Mouse (Mus musculus): ENCODE data around the gene Ptx4. TPM values are rescaled to one million over a fixed set of nuclear protein-coding genes. Genes with fewer than 3 reads are reported as not detected.

Ptx4 gene
- polyA plus RNA-seq, 1 experiment from 2014 or later: not detected

GRCm38 (mm10) chr17:25169706-25170105, 49.1 kb downstream of the Ptx4 start:
- 93% methylated on average over 2 of the region's 2 CpGs for WGBS
- Histone ChIP-seq H3K9ac (no peak overlapping the region), H3K9me3 (no peaks in the 10 kb centered on the region), H3K27ac (no peak overlapping the region), H3K36me3 (replicated peaks) (no peaks in the 10 kb centered on the region), H3K4me3 (no peak overlapping the region), H3K4me1 (no peaks in the 10 kb centered on the region), H3K27me3 (replicated peaks) (no peaks in the 10 kb centered on the region), H3K4me2 (no peak overlapping the region)
- ATAC-seq (replicated peaks): no peak

DNA sequence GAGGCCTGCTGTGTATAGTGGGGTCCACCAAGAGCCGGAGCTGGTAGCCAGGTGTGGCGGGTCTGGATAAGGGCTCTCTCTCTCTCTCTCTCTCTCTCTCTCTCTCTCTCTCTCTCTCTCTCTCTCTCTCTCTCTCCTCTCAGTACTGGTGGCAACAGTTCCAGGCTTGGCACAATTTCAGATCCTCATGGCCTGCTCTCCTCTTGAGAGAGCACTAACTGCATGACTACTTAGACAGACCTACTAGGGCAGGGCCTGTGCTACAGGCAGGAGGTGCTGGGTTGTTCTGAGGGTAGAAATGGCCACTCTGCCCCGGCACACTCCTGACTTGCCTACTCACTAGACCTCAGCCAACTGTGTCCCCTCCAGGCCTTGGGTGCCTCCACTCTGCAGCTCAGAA, 52.0 kb downstream of the Ptx4 start:
- Histone ChIP-seq H3K27ac (no peak overlapping the region), H3K9me3 (no peaks in the 10 kb centered on the region), H3K4me1 (no peaks in the 10 kb centered on the region), H3K4me2 (no peak overlapping the region), H3K36me3 (replicated peaks) (no peaks in the 10 kb centered on the region), H3K4me3 (no peak overlapping the region), H3K9ac (no peak overlapping the region), H3K27me3 (replicated peaks) (no peaks in the 10 kb centered on the region)
- 92% methylated on average over 3 of the region's 3 CpGs for WGBS
- no peak for ATAC-seq (replicated peaks)

Other genes with a start within 250 kb of the Ptx4 start
- gene Nubp2, start 234.4 kb upstream of the Ptx4 start, polyA plus RNA-seq (2015; fragmentation: Nextera tagmentation; extraction: Ambion mirVana): 61.2 and 65.7 TPM in 2 replicates
- 94.1 and 97.2 TPM in 2 replicates for gene Spsb3, start 234.1 kb upstream of the Ptx4 start, polyA plus RNA-seq (2015; fragmentation: Nextera tagmentation; extraction: Ambion mirVana)
- gene Eme2, start 225.7 kb upstream of the Ptx4 start, polyA plus RNA-seq (2015; fragmentation: Nextera tagmentation; extraction: Ambion mirVana): 31.5 and 33.4 TPM in 2 replicates
- 73.1 and 78.9 TPM in 2 replicates for gene Mrps34, start 225.6 kb upstream of the Ptx4 start, polyA plus RNA-seq (2015; fragmentation: Nextera tagmentation; extraction: Ambion mirVana)
- 79.7 and 82.3 TPM in 2 replicates for gene Nme3, start 224.3 kb upstream of the Ptx4 start, polyA plus RNA-seq (2015; fragmentation: Nextera tagmentation; extraction: Ambion mirVana)
- 99.5 and 112 TPM in 2 replicates for gene Mapk8ip3, start 183.8 kb upstream of the Ptx4 start, polyA plus RNA-seq (2015; fragmentation: Nextera tagmentation; extraction: Ambion mirVana)
- gene Jpt2, start 160.1 kb upstream of the Ptx4 start, polyA plus RNA-seq (2015; fragmentation: Nextera tagmentation; extraction: Ambion mirVana): 102 and 103 TPM in 2 replicates
- 6.3 and 7.1 TPM in 2 replicates for gene Cramp1l, start 105.0 kb upstream of the Ptx4 start, polyA plus RNA-seq (2015; fragmentation: Nextera tagmentation; extraction: Ambion mirVana)
- gene Ift140, start 104.7 kb upstream of the Ptx4 start, polyA plus RNA-seq (2015; fragmentation: Nextera tagmentation; extraction: Ambion mirVana): 20.0 and 22.5 TPM in 2 replicates
- gene Tmem204, start 37.2 kb upstream of the Ptx4 start, polyA plus RNA-seq (2015; fragmentation: Nextera tagmentation; extraction: Ambion mirVana): 12.6 and 13.0 TPM in 2 replicates
- 57.8 and 67.0 TPM in 2 replicates for gene Telo2, start 4.8 kb upstream of the Ptx4 start, polyA plus RNA-seq (2015; fragmentation: Nextera tagmentation; extraction: Ambion mirVana)
- 35.0 and 36.3 TPM in 2 replicates for gene Clcn7, start 12.6 kb downstream of the Ptx4 start, polyA plus RNA-seq (2015; fragmentation: Nextera tagmentation; extraction: Ambion mirVana)
- gene Ccdc154, start 41.7 kb downstream of the Ptx4 start, polyA plus RNA-seq (2015; fragmentation: Nextera tagmentation; extraction: Ambion mirVana): not detected in 2 replicates
- gene Gm38655, start 54.7 kb downstream of the Ptx4 start, polyA plus RNA-seq (2015; fragmentation: Nextera tagmentation; extraction: Ambion mirVana): not detected in 2 replicates
- gene BC003965, start 63.8 kb downstream of the Ptx4 start, polyA plus RNA-seq (2015; fragmentation: Nextera tagmentation; extraction: Ambion mirVana): 34.4 and 35.7 TPM in 2 replicates
- gene Unkl, start 67.6 kb downstream of the Ptx4 start, polyA plus RNA-seq (2015; fragmentation: Nextera tagmentation; extraction: Ambion mirVana): 17.1 TPM in 2 replicates
- 96.0 and 108 TPM in 2 replicates for gene Gnptg, start 119.4 kb downstream of the Ptx4 start, polyA plus RNA-seq (2015; fragmentation: Nextera tagmentation; extraction: Ambion mirVana)
- 62.7 and 62.9 TPM in 2 replicates for gene Tsr3, start 119.4 kb downstream of the Ptx4 start, polyA plus RNA-seq (2015; fragmentation: Nextera tagmentation; extraction: Ambion mirVana)
- 26.8 and 30.3 TPM in 2 replicates for gene Baiap3, start 135.6 kb downstream of the Ptx4 start, polyA plus RNA-seq (2015; fragmentation: Nextera tagmentation; extraction: Ambion mirVana)
- 503 and 512 TPM in 2 replicates for gene Ube2i, start 153.9 kb downstream of the Ptx4 start, polyA plus RNA-seq (2015; fragmentation: Nextera tagmentation; extraction: Ambion mirVana)
- 0.23 TPM in 1 of 2 replicates, not detected in the other for gene Prss34, start 177.6 kb downstream of the Ptx4 start, polyA plus RNA-seq (2015; fragmentation: Nextera tagmentation; extraction: Ambion mirVana)
- not detected in 2 replicates for gene Prss28, start 187.9 kb downstream of the Ptx4 start, polyA plus RNA-seq (2015; fragmentation: Nextera tagmentation; extraction: Ambion mirVana)
- gene Prss29, start 197.9 kb downstream of the Ptx4 start, polyA plus RNA-seq (2015; fragmentation: Nextera tagmentation; extraction: Ambion mirVana): not detected in 2 replicates
- not detected in 2 replicates for gene Tpsab1, start 224.8 kb downstream of the Ptx4 start, polyA plus RNA-seq (2015; fragmentation: Nextera tagmentation; extraction: Ambion mirVana)
- 0.15 and 0.70 TPM in 2 replicates for gene Tpsb2, start 245.5 kb downstream of the Ptx4 start, polyA plus RNA-seq (2015; fragmentation: Nextera tagmentation; extraction: Ambion mirVana)
- gene Tpsg1, start 248.5 kb downstream of the Ptx4 start, polyA plus RNA-seq (2015; fragmentation: Nextera tagmentation; extraction: Ambion mirVana): 0.79 and 0.93 TPM in 2 replicates